Mouse (Mus musculus): ENCODE measurements around the gene Nhp2.

The Nhp2 gene

DNA sequence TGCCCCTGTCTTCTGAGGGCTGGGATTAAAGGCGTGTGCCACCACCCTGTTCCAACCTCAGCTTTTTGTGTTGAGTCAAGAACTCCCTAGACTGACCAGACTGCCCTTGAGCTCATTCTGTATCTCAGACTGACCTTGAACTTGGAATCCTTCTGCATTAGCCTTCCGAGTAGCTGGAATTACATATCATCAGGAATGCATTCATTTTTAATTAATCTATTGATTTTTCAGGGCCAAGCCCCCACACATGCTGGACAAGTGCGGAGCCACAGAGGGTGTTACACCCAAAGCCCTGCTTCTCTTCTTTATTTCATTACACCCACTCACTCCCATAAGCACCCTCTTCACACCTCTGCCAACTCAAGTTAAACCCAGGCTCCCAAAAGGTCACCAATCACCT is 14.2 kb downstream of the Nhp2 start:
- in situ Hi-C loops (cut with MboI, MseI), result no loop called here

DNA sequence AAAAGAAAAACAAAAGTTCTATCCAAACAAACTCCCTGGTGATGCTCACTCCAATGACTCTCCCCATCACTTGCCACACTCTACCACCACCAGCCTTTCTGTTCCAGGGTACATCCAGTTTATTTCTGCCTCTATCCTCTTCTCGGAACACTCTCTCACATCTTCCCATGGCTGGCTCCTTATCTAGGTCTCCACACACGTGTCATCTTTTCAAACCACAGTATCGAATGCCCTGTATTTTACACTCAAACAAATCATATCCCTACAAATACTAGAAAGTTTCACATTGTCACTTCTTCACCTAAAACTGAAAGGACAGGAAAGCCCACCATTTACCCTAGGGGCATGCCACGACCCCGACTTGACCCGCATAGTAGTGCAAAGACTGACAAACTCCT is 15.6 kb downstream of the Nhp2 start:
- in situ Hi-C loops (cut with MboI, MseI), result no loop called here

- in situ Hi-C loops (cut with MboI, MseI), result no loop called here
Measured at GRCm38 (mm10) chr11:51635525-51636322, 16.2 kb downstream of the Nhp2 start, which contains the start of gene Rmnd5b. Gene Rmnd5b, minus strand, starts transcription at chr11:51635896.

DNA sequence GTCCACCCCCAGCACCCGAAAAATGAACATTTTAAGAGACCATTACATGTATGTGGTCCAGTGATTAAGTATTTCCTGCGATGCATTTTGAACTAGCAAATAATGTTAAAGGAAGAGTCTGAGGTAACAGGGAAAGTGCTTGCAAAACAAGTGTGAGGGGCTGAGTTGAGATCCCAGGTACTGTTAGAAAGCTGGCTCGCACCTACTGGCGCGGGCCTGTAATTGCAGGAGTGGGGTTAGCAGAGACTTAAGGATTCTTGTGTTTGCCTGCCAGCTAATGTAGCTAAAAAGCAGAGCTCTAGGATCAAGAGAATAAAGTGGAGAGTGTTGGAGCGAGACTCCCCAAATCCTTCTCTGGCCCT is 16.8 kb downstream of the Nhp2 start:
- in situ Hi-C loops (cut with MboI, MseI), result no loop called here

GRCm38 (mm10) chr11:51637971-51638414 is 18.5 kb downstream of the Nhp2 start:
- in situ Hi-C loops (cut with MboI, MseI), result no loop called here

GRCm38 (mm10) chr11:51638497-51638896 is 19.0 kb downstream of the Nhp2 start:
- in situ Hi-C loops (cut with MboI, MseI), result no loop called here

- in situ Hi-C loops (cut with MboI, MseI), result loop anchor here (5.0 kb wide), 1 partner anchor 47 kb away; the partner anchor contains the start of gene 0610009B22Rik
Measured at GRCm38 (mm10) chr11:51640748-51641147, 21.2 kb downstream of the Nhp2 start.

DNA sequence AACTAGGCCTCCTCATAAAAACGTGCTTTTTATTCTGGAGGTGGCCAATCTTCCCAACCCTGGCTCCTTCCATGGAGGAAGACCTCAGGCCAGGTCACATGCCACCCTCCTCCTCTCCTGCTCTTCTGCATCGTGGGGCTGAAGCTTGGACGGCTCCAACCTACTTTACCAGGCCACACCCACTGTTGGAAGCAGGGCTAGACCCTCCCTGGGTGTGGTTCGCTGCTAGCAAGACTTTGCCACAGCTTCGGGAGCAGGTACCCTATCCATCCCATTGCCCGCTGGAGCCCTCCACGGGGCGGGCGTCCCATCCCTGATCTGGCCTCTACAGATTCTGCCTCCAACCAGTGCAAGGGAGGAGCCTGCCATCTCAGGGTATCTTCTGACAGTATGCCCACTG is 23.7 kb downstream of the Nhp2 start:
- in situ Hi-C loops (cut with MboI, MseI), result loop anchor here (5.0 kb wide), 1 partner anchor 44 kb away; the partner anchor contains the start of gene 0610009B22Rik

GRCm38 (mm10) chr11:51643761-51644160 is 24.2 kb downstream of the Nhp2 start:
- in situ Hi-C loops (cut with MboI, MseI), result loop anchor here (5.0 kb wide), 1 partner anchor 44 kb away; the partner anchor contains the start of gene 0610009B22Rik

GRCm38 (mm10) chr11:51644217-51644616 is 24.7 kb downstream of the Nhp2 start:
- in situ Hi-C loops (cut with MboI, MseI), result loop anchor here (5.0 kb wide), 1 partner anchor 43 kb away; the partner anchor contains the start of gene 0610009B22Rik

GRCm38 (mm10) chr11:51645293-51645692 is 25.8 kb downstream of the Nhp2 start:
- in situ Hi-C loops (cut with MboI, MseI), result no loop called here

DNA sequence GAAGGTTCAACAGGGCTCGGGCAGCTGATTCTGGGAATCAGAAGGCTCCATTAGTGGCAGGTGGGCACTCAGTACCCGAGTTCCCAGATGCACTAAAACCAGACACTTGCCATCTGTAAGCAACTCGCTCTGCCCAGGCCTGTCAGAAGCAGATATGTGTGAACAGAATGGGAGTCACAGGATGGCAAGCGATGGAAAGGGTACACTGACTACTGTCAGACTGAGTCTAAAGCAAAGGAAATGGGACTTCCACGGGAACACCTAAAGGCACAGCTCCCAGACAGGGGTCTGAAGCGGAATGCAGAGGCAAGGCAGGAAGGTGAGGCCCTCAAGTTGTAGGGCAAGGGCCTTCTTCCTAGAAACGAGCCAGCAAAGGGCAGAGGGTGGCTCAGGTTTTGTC is 26.7 kb downstream of the Nhp2 start:
- in situ Hi-C loops (cut with MboI, MseI), result no loop called here

- in situ Hi-C loops (cut with MboI, MseI), result no loop called here
Measured at GRCm38 (mm10) chr11:51646751-51647667, 27.5 kb downstream of the Nhp2 start.

GRCm38 (mm10) chr11:51648566-51648965 is 29.0 kb downstream of the Nhp2 start:
- in situ Hi-C loops (cut with MboI, MseI), result no loop called here

- in situ Hi-C loops (cut with MboI, MseI), result no loop called here
Measured at GRCm38 (mm10) chr11:51649111-51649888, 29.8 kb downstream of the Nhp2 start.

- in situ Hi-C loops (cut with MboI, MseI), result no loop called here
Measured at GRCm38 (mm10) chr11:51649889-51650199, 30.3 kb downstream of the Nhp2 start.

GRCm38 (mm10) chr11:51650261-51650660 is 30.7 kb downstream of the Nhp2 start:
- in situ Hi-C loops (cut with MboI, MseI), result no loop called here

GRCm38 (mm10) chr11:51650691-51651515 is 31.4 kb downstream of the Nhp2 start, which contains the start of the genes N4bp3 and D930048N14Rik:
Gene N4bp3, minus strand, starts transcription at chr11:51650842.
Gene D930048N14Rik, plus strand, starts transcription at chr11:51650954.
- in situ Hi-C loops (cut with MboI, MseI), result no loop called here

- in situ Hi-C loops (cut with MboI, MseI), result no loop called here
Measured at GRCm38 (mm10) chr11:51652889-51653418, 33.4 kb downstream of the Nhp2 start.

- in situ Hi-C loops (cut with MboI, MseI), result no loop called here
Measured at GRCm38 (mm10) chr11:51653736-51654135, 34.2 kb downstream of the Nhp2 start.

Measured in T-helper 2 cell (primary cell).